11 mouse cellular contexts compared by ENCODE assay signal in the genomic region with DNA sequence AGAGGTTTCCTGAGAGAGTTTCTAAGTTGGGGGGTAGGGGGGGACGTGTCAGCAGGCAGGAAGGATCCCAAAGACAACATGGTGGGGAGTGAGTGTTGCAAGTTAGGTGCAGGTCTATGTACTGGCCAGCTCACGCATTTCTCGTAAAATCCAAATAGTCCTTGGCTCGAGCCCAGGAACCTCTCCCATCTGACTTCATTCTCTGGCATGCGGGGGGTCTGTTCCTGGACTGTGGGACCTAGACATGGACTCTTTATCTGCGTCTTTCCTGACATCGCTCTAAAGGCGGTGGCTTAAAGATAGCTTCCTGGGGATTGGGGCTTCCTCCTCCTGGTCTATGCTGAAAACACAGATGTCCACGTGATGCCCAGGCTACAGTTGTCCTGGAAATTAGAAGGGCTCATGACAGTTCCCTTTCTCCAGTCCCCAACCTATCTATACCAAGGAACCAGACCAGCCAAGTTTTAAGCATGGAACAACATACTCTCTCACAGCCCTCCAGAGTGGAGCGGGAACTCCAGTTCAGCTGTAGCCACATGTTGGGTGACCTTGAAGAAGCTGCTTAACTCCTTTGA.
DNase-seq lines count a peak whose midpoint lies in the region; ATAC-seq and TF ChIP-seq lines count a peak whose summit lies in the region.
"Had no signal": no experiment of that assay in that cellular context is flagged by ENCODE, and none has a peak within 500 bp of the region (broad histone marks: within the 10 kb centered on the region; RNA-seq: fewer than 3 reads in every experiment).

No protein-coding gene starts in this region.

- no peak overlapping the region for H3K4me3 ChIP-seq in limb, embryonic 14.5 days (replicated peaks; ENCODE audit: low read length)
- H3K4me3 ChIP-seq in limb, embryonic 10.5 days, result no peak overlapping the region
- H3K4me3 ChIP-seq in heart, postnatal 0 days (ENCODE audit: low read depth, low read length), result no peak overlapping the region
- H3K4me3 ChIP-seq in stomach, embryonic 16.5 days (replicated peaks; ENCODE audit: low read length), result no peak overlapping the region
- H3K4me3 ChIP-seq in layer of hippocampus, adult 2 months, result no peak overlapping the region
- no peak overlapping the region for H3K4me3 ChIP-seq in forebrain, postnatal 0 days (ENCODE audit: low read depth, low read length)
- H3K4me3 ChIP-seq: neural tube, embryonic 12.5 days had no signal

- DNase-seq in limb, embryonic 14.5 days (ENCODE audit: low spot score), result peak; percentile 61
- no peak for DNase-seq in limb, embryonic 10.5 days (ENCODE audit: low spot score)
- DNase-seq in gastrocnemius, postnatal 25 days, result peak; percentile 45
- peak; percentile 65 for DNase-seq in heart, postnatal 0 days (ENCODE audit: low spot score)
- DNase-seq in layer of hippocampus, adult 2 months (ENCODE audit: low spot score in 2 of 2), result no peak
- no peak for DNase-seq in thymus, postnatal 25 days
- DNase-seq in forebrain, postnatal 0 days, result no peak
- DNase-seq: kidney, adult 18-20 months had no signal

- peak; percentile 52; the same call in 1 of the 2 replicates for TF ChIP-seq EP300 in heart, postnatal 0 days (IDR thresholded peaks at IDR 0.05; ENCODE audit: low read depth)

- TF ChIP-seq POLR2A in limb, embryonic 14.5 days (IDR thresholded peaks at IDR 0.05; ENCODE audit: borderline replicate concordance, extremely low read depth, insufficient read depth, insufficient read length), result no peak

- ATAC-seq in limb, embryonic 14.5 days (ENCODE audit: low FRiP score, low read depth), result peak; percentile 47; the same call in 1 of the 2 replicates
- peak; percentile 76 for ATAC-seq in heart, postnatal 0 days (ENCODE audit: insufficient read depth, low read depth)
- peak; percentile 16; the same call in 1 of the 2 replicates for ATAC-seq in stomach, embryonic 16.5 days (ENCODE audit: insufficient read depth, low FRiP score)
- no peak for ATAC-seq in forebrain, postnatal 0 days

- H3K4me2 ChIP-seq in limb, embryonic 14.5 days (replicated peaks; ENCODE audit: low read depth, low read length, severe bottlenecking), result no peak overlapping the region
- H3K4me2 ChIP-seq in heart, postnatal 0 days (ENCODE audit: low read depth, low read length), result no peak overlapping the region
- no peak overlapping the region for H3K4me2 ChIP-seq in stomach, embryonic 16.5 days (ENCODE audit: low read depth, low read length)
- no peak overlapping the region for H3K4me2 ChIP-seq in forebrain, postnatal 0 days (ENCODE audit: low read depth)
- H3K4me2 ChIP-seq: neural tube, embryonic 12.5 days had no signal

- H3K36me3 ChIP-seq in limb, embryonic 14.5 days (ENCODE audit: control insufficient read depth, insufficient read depth, low read length), result no peaks in the 10 kb centered on the region
- H3K36me3 ChIP-seq in limb, embryonic 10.5 days, result peaks cover 2% of the 10 kb centered on the region; the same call in 1 of the 2 replicates
- H3K36me3 ChIP-seq in heart, postnatal 0 days (replicated peaks; ENCODE audit: control insufficient read depth, insufficient read depth, low read length), result peaks cover 8% of the 10 kb centered on the region; the same call in 1 of the 2 replicates
- no peaks in the 10 kb centered on the region for H3K36me3 ChIP-seq in stomach, embryonic 16.5 days (ENCODE audit: control insufficient read depth, insufficient read depth, low read length)
- no peaks in the 10 kb centered on the region; the same call in 1 of the 2 replicates for H3K36me3 ChIP-seq in forebrain, postnatal 0 days (ENCODE audit: insufficient read depth)
- H3K36me3 ChIP-seq: neural tube, embryonic 12.5 days had no signal

- peaks cover 18% of the 10 kb centered on the region for H3K4me1 ChIP-seq in limb, embryonic 14.5 days (ENCODE audit: control insufficient read depth, insufficient read depth, low read length)
- H3K4me1 ChIP-seq in limb, embryonic 10.5 days, result peaks cover 3% of the 10 kb centered on the region; the same call in 1 of the 2 replicates
- H3K4me1 ChIP-seq in heart, postnatal 0 days (ENCODE audit: control insufficient read depth, insufficient read depth), result peaks cover 17% of the 10 kb centered on the region
- peaks cover 10% of the 10 kb centered on the region; the same call in 1 of the 2 replicates for H3K4me1 ChIP-seq in stomach, embryonic 16.5 days (ENCODE audit: control insufficient read depth, insufficient read depth, low read length)
- H3K4me1 ChIP-seq in forebrain, postnatal 0 days (ENCODE audit: insufficient read depth), result no peaks in the 10 kb centered on the region
- H3K4me1 ChIP-seq: neural tube, embryonic 12.5 days had no signal

- no peak overlapping the region for H3K9ac ChIP-seq in limb, embryonic 14.5 days (ENCODE audit: low read depth, low read length, severe bottlenecking)
- no peak overlapping the region for H3K9ac ChIP-seq in heart, postnatal 0 days (replicated peaks; ENCODE audit: low read depth, low read length)
- H3K9ac ChIP-seq in stomach, embryonic 16.5 days (ENCODE audit: low read length), result no peak overlapping the region
- H3K9ac ChIP-seq in forebrain, postnatal 0 days, result no peak overlapping the region
- H3K9ac ChIP-seq: neural tube, embryonic 12.5 days had no signal

- H3K9me3 ChIP-seq in limb, embryonic 14.5 days (ENCODE audit: control insufficient read depth, low read length), result no peaks in the 10 kb centered on the region
- no peaks in the 10 kb centered on the region for H3K9me3 ChIP-seq in limb, embryonic 10.5 days (replicated peaks)
- H3K9me3 ChIP-seq in heart, postnatal 0 days (replicated peaks; ENCODE audit: control insufficient read depth, low read length), result no peaks in the 10 kb centered on the region
- no peaks in the 10 kb centered on the region for H3K9me3 ChIP-seq in stomach, embryonic 16.5 days (replicated peaks; ENCODE audit: control insufficient read depth, low read length)
- no peaks in the 10 kb centered on the region for H3K9me3 ChIP-seq in forebrain, postnatal 0 days (ENCODE audit: low read length)

- 43% methylated on average over 10 of the region's 10 CpGs for WGBS in limb, embryonic 14.5 days
- WGBS in limb, embryonic 10.5 days, result 89% methylated on average over 10 of the region's 10 CpGs
- 16% methylated on average over 10 of the region's 10 CpGs for WGBS in heart, postnatal 0 days
- 52% methylated on average over 10 of the region's 10 CpGs for WGBS in stomach, embryonic 16.5 days
- 81% methylated on average over 10 of the region's 10 CpGs for WGBS in forebrain, postnatal 0 days

- H3K27me3 ChIP-seq in limb, embryonic 14.5 days (ENCODE audit: control insufficient read depth, insufficient read depth, low read length), result no peaks in the 10 kb centered on the region
- H3K27me3 ChIP-seq in limb, embryonic 10.5 days (ENCODE audit: low read depth, poor library complexity, severe bottlenecking), result no peaks in the 10 kb centered on the region
- no peaks in the 10 kb centered on the region for H3K27me3 ChIP-seq in heart, postnatal 0 days (ENCODE audit: control insufficient read depth, insufficient read depth, low read length)
- no peaks in the 10 kb centered on the region for H3K27me3 ChIP-seq in stomach, embryonic 16.5 days (ENCODE audit: control insufficient read depth, insufficient read depth, low read length)
- H3K27me3 ChIP-seq in forebrain, postnatal 0 days (ENCODE audit: insufficient read depth, low read length), result no peaks in the 10 kb centered on the region
- H3K27me3 ChIP-seq: neural tube, embryonic 12.5 days had no signal

- H3K27ac ChIP-seq in limb, embryonic 14.5 days (replicated peaks; ENCODE audit: low read depth, low read length), result no peak overlapping the region
- no peak overlapping the region for H3K27ac ChIP-seq in limb, embryonic 10.5 days
- H3K27ac ChIP-seq in heart, postnatal 0 days (ENCODE audit: low read depth), result peak overlapping the region; percentile 22; the same call in 1 of the 2 replicates
- no peak overlapping the region for H3K27ac ChIP-seq in stomach, embryonic 16.5 days (ENCODE audit: low read length)
- no peak overlapping the region for H3K27ac ChIP-seq in layer of hippocampus, adult 2 months
- no peak overlapping the region for H3K27ac ChIP-seq in forebrain, postnatal 0 days (ENCODE audit: low read depth, low read length)
- H3K27ac ChIP-seq: macrophage; neural tube, embryonic 12.5 days had no signal

- TF ChIP-seq CTCF in heart, postnatal 0 days (IDR thresholded peaks at IDR 0.05; ENCODE audit: low read depth), result no peak
- no peak for TF ChIP-seq CTCF in layer of hippocampus, adult 2 months (conservative IDR thresholded peaks at IDR 0.05)
- TF ChIP-seq CTCF in forebrain, postnatal 0 days (IDR thresholded peaks at IDR 0.05; ENCODE audit: low read depth), result no peak

Comparison
In these comparisons a context has a peak if more than half of its experiments do, and no peak if none do; other contexts are left out.
1. DNase-seq: peak in limb, embryonic 14.5 days (single experiment), gastrocnemius, postnatal 25 days (single experiment) and heart, postnatal 0 days (single experiment); none in limb, embryonic 10.5 days (single experiment), layer of hippocampus, adult 2 months (0 of 2), thymus, postnatal 25 days (single experiment) and forebrain, postnatal 0 days (single experiment).